Mouse (Mus musculus): Measurements from ENCODE around the gene H3f3a. TPM values are rescaled to one million over a fixed set of nuclear protein-coding genes. Genes with fewer than 3 reads are reported as not detected.

H3f3a gene
- polyA plus RNA-seq (2015; fragmentation: Nextera tagmentation; extraction: Ambion mirVana), result 1,306 and 1,327 TPM in 2 replicates

- H3K27me3 ChIP-seq (ENCODE audit: insufficient read depth, low read length), result no peaks in the 10 kb centered on the region
- peak; percentile 89 for DNase-seq
- peaks cover 20% of the 10 kb centered on the region for H3K36me3 ChIP-seq (replicated peaks; ENCODE audit: insufficient read depth, low read length)
- peaks cover 34% of the 10 kb centered on the region for H3K4me1 ChIP-seq (ENCODE audit: insufficient read depth)
- ATAC-seq, result peak; percentile 65
- WGBS (ENCODE audit: insufficient replicate concordance), result 2% methylated on average over 52 of the region's 69 CpGs
- peak within 1 kb of the TSS; percentile 89 for H3K4me2 ChIP-seq (ENCODE audit: low read depth, low read length)
- H3K4me3 ChIP-seq (ENCODE audit: low read depth, low read length), result peak within 1 kb of the TSS; percentile 83
- no peaks in the 10 kb centered on the region for H3K9me3 ChIP-seq (ENCODE audit: low read length)
- H3K9ac ChIP-seq (replicated peaks), result peak within 1 kb of the TSS; percentile 99
- H3K27ac ChIP-seq (ENCODE audit: low read depth), result peak within 1 kb of the TSS; percentile 100
- TF ChIP-seq EP300 (IDR thresholded peaks at IDR 0.05; ENCODE audit: low read depth) (no peak), CTCF (IDR thresholded peaks at IDR 0.05; ENCODE audit: low read depth) (no peak)
Observed at GRCm38 (mm10) chr1:180813885-180814740, at the start of gene H3f3a. Gene H3f3a (minus strand): TSS chr1:180813943.

GRCm38 (mm10) chr1:180860030-180860429, 46.3 kb upstream of the H3f3a start:
- 72% methylated on average over 6 of the region's 6 CpGs for whole genome bisulfite sequencing (ENCODE audit: insufficient replicate concordance)
- ATAC-seq, result no peak
- TF ChIP-seq EP300 (IDR thresholded peaks at IDR 0.05; ENCODE audit: low read depth) (no peak), CTCF (IDR thresholded peaks at IDR 0.05; ENCODE audit: low read depth) (no peak)
- Histone ChIP-seq H3K4me2 (ENCODE audit: low read depth, low read length) (no peak overlapping the region), H3K36me3 (replicated peaks; ENCODE audit: insufficient read depth, low read length) (peaks cover 93% of the 10 kb centered on the region), H3K4me3 (ENCODE audit: low read depth, low read length) (no peak overlapping the region), H3K9ac (replicated peaks) (no peak overlapping the region), H3K4me1 (ENCODE audit: insufficient read depth) (peaks cover 3% of the 10 kb centered on the region; the same call in 1 of the 2 replicates), H3K27me3 (ENCODE audit: insufficient read depth, low read length) (no peaks in the 10 kb centered on the region), H3K27ac (ENCODE audit: low read depth) (no peak overlapping the region), H3K9me3 (ENCODE audit: low read length) (no peaks in the 10 kb centered on the region)
- no peak for DNase-seq

- ATAC-seq (peak; percentile 49; the same call in 1 of the 2 replicates), DNase-seq (no peak)
- Histone ChIP-seq H3K27ac (ENCODE audit: low read depth) (no peak overlapping the region), H3K27me3 (ENCODE audit: insufficient read depth, low read length) (no peaks in the 10 kb centered on the region), H3K9ac (replicated peaks) (no peak overlapping the region), H3K9me3 (ENCODE audit: low read length) (no peaks in the 10 kb centered on the region), H3K4me1 (ENCODE audit: insufficient read depth) (peaks cover 3% of the 10 kb centered on the region; the same call in 1 of the 2 replicates), H3K4me2 (ENCODE audit: low read depth, low read length) (no peak overlapping the region), H3K4me3 (ENCODE audit: low read depth, low read length) (no peak overlapping the region), H3K36me3 (replicated peaks; ENCODE audit: insufficient read depth, low read length) (peaks cover 83% of the 10 kb centered on the region)
- TF ChIP-seq EP300 (IDR thresholded peaks at IDR 0.05; ENCODE audit: low read depth) (no peak), CTCF (IDR thresholded peaks at IDR 0.05; ENCODE audit: low read depth) (no peak)
Observed at GRCm38 (mm10) chr1:180858763-180859162, 45.0 kb upstream of the H3f3a start.

GRCm38 (mm10) chr1:180850316-180851270, 36.9 kb upstream of the H3f3a start, which contains the start of gene Sde2:
Gene Sde2 (plus strand): TSS chr1:180851127.
- Histone ChIP-seq H3K27ac (ENCODE audit: low read depth) (peak within 1 kb of the TSS; percentile 95), H3K4me1 (ENCODE audit: insufficient read depth) (peaks cover 47% of the 10 kb centered on the region)
- WGBS (ENCODE audit: insufficient replicate concordance), result under 1% methylated on average over 74 of the region's 77 CpGs

GRCm38 (mm10) chr1:180849701-180850301, 36.1 kb upstream of the H3f3a start:
- Histone ChIP-seq H3K9me3 (ENCODE audit: low read length) (no peaks in the 10 kb centered on the region), H3K27ac (ENCODE audit: low read depth) (peak overlapping the region; percentile 95), H3K4me1 (ENCODE audit: insufficient read depth) (peaks cover 47% of the 10 kb centered on the region), H3K27me3 (ENCODE audit: insufficient read depth, low read length) (no peaks in the 10 kb centered on the region), H3K4me3 (ENCODE audit: low read depth, low read length) (peak overlapping the region; percentile 98), H3K36me3 (replicated peaks; ENCODE audit: insufficient read depth, low read length) (no peaks in the 10 kb centered on the region), H3K4me2 (ENCODE audit: low read depth, low read length) (peak overlapping the region; percentile 76), H3K9ac (replicated peaks) (peak overlapping the region; percentile 75)
- WGBS (ENCODE audit: insufficient replicate concordance), result 34% methylated on average over 11 of the region's 11 CpGs
- ATAC-seq (no peak), DNase-seq (peak; percentile 32)
- no peak for TF ChIP-seq EP300 (IDR thresholded peaks at IDR 0.05; ENCODE audit: low read depth)

More at GRCm38 (mm10) chr1:180850316-180851270, 36.9 kb upstream of the H3f3a start, which contains the start of gene Sde2:
- Histone ChIP-seq H3K36me3 (replicated peaks; ENCODE audit: insufficient read depth, low read length) (peaks cover 7% of the 10 kb centered on the region), H3K4me3 (ENCODE audit: low read depth, low read length) (peak within 1 kb of the TSS; percentile 98), H3K9ac (replicated peaks) (peak within 1 kb of the TSS; percentile 92), H3K9me3 (ENCODE audit: low read length) (no peaks in the 10 kb centered on the region), H3K4me2 (ENCODE audit: low read depth, low read length) (peak within 1 kb of the TSS; percentile 78), H3K27me3 (ENCODE audit: insufficient read depth, low read length) (no peaks in the 10 kb centered on the region)
- peak; percentile 97 for TF ChIP-seq EP300 (IDR thresholded peaks at IDR 0.05; ENCODE audit: low read depth)
- TF ChIP-seq CTCF (IDR thresholded peaks at IDR 0.05; ENCODE audit: low read depth), result 0 out of 2 replicates have a peak, but pooled peaks have one; percentile 2
- peak; percentile 96 for ATAC-seq
- DNase-seq, result peak; percentile 100
